Mouse (Mus musculus): ENCODE data around the gene Crebbp.

GRCm38 (mm10) chr16:4168476-4168875, 45.3 kb downstream of the Crebbp start:
- TF ChIP-seq EP300 (IDR thresholded peaks at IDR 0.05; ENCODE audit: insufficient read depth, low read depth, low read length) = no peak
- no peak for TF ChIP-seq CTCF (IDR thresholded peaks at IDR 0.05; ENCODE audit: low read depth, low read length)
- TF ChIP-seq POLR2A (IDR thresholded peaks at IDR 0.05; ENCODE audit: insufficient read depth, low read length) = no peak

Data from ES-Bruce4 (cell line).